Mouse (Mus musculus) erythroblast, embryonic 14.5 days (primary cell): ENCODE measurements around the gene Rgp1.

Experiments
- GATA1 ChIP-seq: IDR thresholded peaks from 2 replicates; pipeline ENCODE4 v1.6.1; 2012; ENCODE audit warnings: low read length, inconsistent platforms, mixed read lengths
- TAL1 ChIP-seq: IDR thresholded peaks from 3 replicates; pipeline ENCODE4 v1.6.1; 2012; ENCODE audit warnings: low read length, inconsistent platforms, mixed read lengths

- TF ChIP-seq GATA1 (no peak), TAL1 (no peak)
These were observed 7.2 kb downstream of the Rgp1 start for GRCm38 (mm10) chr4:43585682-43586081.
